Mouse (Mus musculus) intestine, embryonic 16.5 days (tissue): ENCODE results near the gene Six3. TPM values are rescaled to one million over a fixed set of nuclear protein-coding genes. Genes with fewer than 3 reads are reported as not detected.

Experiments used
- ATAC-seq: fragments of 200-750 bp; cut with Nextera tagmentation; 2 replicates; pipeline ENCODE4 v1.8.0; 2017; ENCODE audit warnings: moderate TSS enrichment, moderate library complexity
- H3K27ac ChIP-seq: fragments of 300-500 bp; sonication (generic); 2 replicates; pipeline ENCODE4 v1.5.1; 2014; ENCODE audit warnings: mild to moderate bottlenecking, low read length
- H3K27me3 ChIP-seq: fragments of 300-500 bp; sonication (generic); replicated peaks from 2 replicates; pipeline ENCODE4 v1.6.1; 2014; ENCODE audit warnings: low read length, control low read depth, mixed read lengths; ENCODE audit not compliant: control insufficient read depth, insufficient read depth
- H3K36me3 ChIP-seq: fragments of 300-500 bp; sonication (generic); 2 replicates; pipeline ENCODE4 v1.6.1; 2014; ENCODE audit warnings: low read length, control low read depth; ENCODE audit not compliant: control insufficient read depth, insufficient read depth
- H3K4me1 ChIP-seq: fragments of 300-500 bp; sonication (generic); 2 replicates; pipeline ENCODE4 v1.6.1; 2014; ENCODE audit warnings: low read length, control low read depth, mixed read lengths; ENCODE audit not compliant: control insufficient read depth, insufficient read depth
- H3K4me2 ChIP-seq: fragments of 300-500 bp; sonication (generic); 2 replicates; pipeline ENCODE4 v1.6.1; 2014; ENCODE audit warnings: low read depth, low read length, control low read depth
- H3K4me3 ChIP-seq: fragments of 300-500 bp; sonication (generic); 2 replicates; pipeline ENCODE4 v1.5.1; 2014; ENCODE audit warnings: mild to moderate bottlenecking, low read length
- H3K9ac ChIP-seq: fragments of 300-500 bp; sonication (generic); 2 replicates; pipeline ENCODE4 v1.6.1; 2014; ENCODE audit warnings: low read depth, low read length
- H3K9me3 ChIP-seq: fragments of 300-500 bp; sonication (generic); 2 replicates; pipeline ENCODE4 v1.6.1; 2016; ENCODE audit warnings: low read length, control low read depth; ENCODE audit not compliant: control insufficient read depth
- WGBS: fragments of 180-500 bp; shearing (Covaris S2); extraction: QIAGEN DNeasy Blood & Tissue Kit; methylation state at CpG from one replicate; pipeline ENCODE4 v1.1.7; 2014; 5-methylcytosine and 5-hydroxymethylcytosine counted together
- polyA plus RNA-seq: library from polyadenylated mRNA; unstranded; fragments of >200 nt; fragmentation: Nextera tagmentation; extraction: Ambion mirVana; gene quantifications from 2 replicates; pipeline ENCODE4 v1.2.1, GENCODE M21; 2015

Six3 gene
- polyA plus RNA-seq, 1 experiment from 2014 or later, result not detected

DNA sequence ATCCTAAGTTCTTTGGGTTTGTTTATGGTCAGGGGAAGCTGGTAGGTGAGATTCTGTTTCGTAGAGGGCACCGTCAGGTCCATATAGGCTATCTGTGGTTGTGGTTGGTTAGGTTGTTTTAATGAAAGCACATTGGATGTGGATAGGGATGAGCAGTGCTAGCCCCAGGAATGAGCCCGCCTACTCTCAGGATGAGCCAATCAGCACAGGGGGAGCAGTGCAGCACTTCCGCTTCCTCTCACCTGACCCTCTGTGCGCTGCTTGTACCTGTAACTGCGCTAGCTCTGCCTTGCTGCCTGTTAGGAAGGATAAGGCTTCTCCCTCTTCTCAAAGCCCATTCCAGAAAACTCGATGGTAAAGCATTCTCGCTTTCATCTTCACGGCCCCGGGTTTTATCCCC, 17.6 kb upstream of the Six3 start:
- 59% methylated on average over 10 of the region's 10 CpGs for WGBS
- Histone ChIP-seq H3K4me1 (no peaks in the 10 kb centered on the region), H3K27ac (no peak overlapping the region), H3K27me3 (peaks cover 3% of the 10 kb centered on the region), H3K9ac (no peak overlapping the region), H3K4me3 (no peak overlapping the region), H3K36me3 (no peaks in the 10 kb centered on the region), H3K4me2 (no peak overlapping the region), H3K9me3 (no peaks in the 10 kb centered on the region; the same call in 1 of the 2 replicates)
- ATAC-seq, result no peak

- Histone ChIP-seq H3K9me3 (no peaks in the 10 kb centered on the region), H3K9ac (no peak overlapping the region), H3K27me3 (peaks cover 8% of the 10 kb centered on the region), H3K36me3 (no peaks in the 10 kb centered on the region), H3K4me1 (no peaks in the 10 kb centered on the region), H3K4me3 (no peak overlapping the region), H3K4me2 (no peak overlapping the region), H3K27ac (no peak overlapping the region)
- 46% methylated on average over 6 of the region's 6 CpGs for WGBS
- ATAC-seq, result no peak
Measured at GRCm38 (mm10) chr17:85596341-85596890, 17.0 kb upstream of the Six3 start.

- Histone ChIP-seq H3K27ac (no peak overlapping the region), H3K4me1 (no peaks in the 10 kb centered on the region), H3K9ac (no peak overlapping the region), H3K4me3 (no peak overlapping the region), H3K27me3 (peaks cover 27% of the 10 kb centered on the region), H3K4me2 (no peak overlapping the region), H3K9me3 (no peaks in the 10 kb centered on the region), H3K36me3 (no peaks in the 10 kb centered on the region)
- ATAC-seq, result no peak
- 64% methylated on average over 9 of the region's 9 CpGs for WGBS
Measured at GRCm38 (mm10) chr17:85599520-85599919, 13.9 kb upstream of the Six3 start.

DNA sequence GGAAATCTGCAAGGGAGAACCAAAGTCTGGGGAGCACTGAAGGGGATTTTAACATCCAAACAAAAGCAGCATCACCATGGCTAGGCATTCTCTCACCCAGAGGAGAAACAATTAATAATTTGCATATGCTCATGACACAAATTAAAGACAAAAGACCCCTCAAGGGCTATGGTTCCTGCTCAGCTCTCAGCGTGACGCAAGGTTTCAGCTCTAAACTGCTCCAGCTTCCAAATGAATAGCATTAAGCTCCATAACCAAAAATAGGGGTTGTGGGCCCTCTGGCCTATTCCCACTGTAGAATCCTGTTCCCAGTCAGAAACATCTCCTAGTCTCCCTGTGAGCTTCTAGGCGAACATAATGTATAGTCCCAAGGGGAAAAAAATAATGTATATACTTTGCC, 6.9 kb upstream of the Six3 start:
- H3K27me3 ChIP-seq, result peaks cover 76% of the 10 kb centered on the region

DNA sequence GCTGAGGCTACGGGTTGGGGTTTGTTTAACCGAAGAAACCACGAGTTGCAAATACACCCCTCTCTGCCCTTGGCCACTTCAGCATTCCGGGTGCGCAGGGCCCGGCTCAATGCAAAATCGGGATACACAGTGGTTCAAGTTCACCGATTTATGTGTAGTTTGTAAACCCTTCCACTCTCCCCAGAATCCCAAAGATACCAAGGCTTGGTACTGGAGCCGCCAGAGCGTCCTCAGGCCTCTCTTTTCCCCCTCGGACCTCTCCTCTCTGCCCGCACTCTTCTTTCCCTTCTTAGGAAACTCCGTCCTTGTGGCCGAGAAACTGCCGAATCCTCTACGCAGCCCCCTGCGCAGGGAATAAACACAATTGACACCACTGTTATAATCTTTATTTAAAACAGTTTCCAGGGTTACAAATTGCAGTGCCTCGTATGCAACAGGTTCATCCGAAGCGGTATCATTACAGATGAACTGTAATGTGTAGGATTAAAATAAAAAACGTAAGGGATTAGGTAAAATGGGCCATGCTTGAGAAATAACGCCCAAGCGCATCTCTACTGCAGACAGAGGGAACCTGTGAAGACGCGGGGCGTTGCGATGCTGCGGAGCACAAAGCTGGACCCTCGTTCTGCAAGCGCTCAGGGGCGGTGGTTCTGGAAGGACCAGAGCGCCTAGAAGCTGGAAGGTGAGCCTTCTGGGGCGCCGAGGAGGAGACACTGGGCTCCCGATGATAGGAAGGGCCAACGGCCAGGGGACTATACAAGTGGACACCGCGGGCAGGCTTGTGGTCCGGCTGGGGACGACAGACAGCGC, 5.6 kb upstream of the Six3 start:
- H3K27me3 ChIP-seq, result peaks cover 80% of the 10 kb centered on the region
- no peak overlapping the region for H3K4me3 ChIP-seq
- no peak overlapping the region for H3K4me2 ChIP-seq
- no peak overlapping the region for H3K9ac ChIP-seq
- WGBS, result 1% methylated on average over 41 of the region's 41 CpGs
- no peak overlapping the region for H3K27ac ChIP-seq
- no peaks in the 10 kb centered on the region for H3K4me1 ChIP-seq
- no peak for ATAC-seq
- H3K36me3 ChIP-seq, result no peaks in the 10 kb centered on the region
- H3K9me3 ChIP-seq, result no peaks in the 10 kb centered on the region

More for the DNA sequence above, 6.9 kb upstream of the Six3 start:
- Histone ChIP-seq H3K36me3 (no peaks in the 10 kb centered on the region), H3K27ac (no peak overlapping the region), H3K4me2 (no peak overlapping the region), H3K4me1 (no peaks in the 10 kb centered on the region), H3K9ac (no peak overlapping the region), H3K9me3 (no peaks in the 10 kb centered on the region), H3K4me3 (no peak overlapping the region)
- ATAC-seq, result no peak
- 4% methylated on average over 3 of the region's 3 CpGs for WGBS

DNA sequence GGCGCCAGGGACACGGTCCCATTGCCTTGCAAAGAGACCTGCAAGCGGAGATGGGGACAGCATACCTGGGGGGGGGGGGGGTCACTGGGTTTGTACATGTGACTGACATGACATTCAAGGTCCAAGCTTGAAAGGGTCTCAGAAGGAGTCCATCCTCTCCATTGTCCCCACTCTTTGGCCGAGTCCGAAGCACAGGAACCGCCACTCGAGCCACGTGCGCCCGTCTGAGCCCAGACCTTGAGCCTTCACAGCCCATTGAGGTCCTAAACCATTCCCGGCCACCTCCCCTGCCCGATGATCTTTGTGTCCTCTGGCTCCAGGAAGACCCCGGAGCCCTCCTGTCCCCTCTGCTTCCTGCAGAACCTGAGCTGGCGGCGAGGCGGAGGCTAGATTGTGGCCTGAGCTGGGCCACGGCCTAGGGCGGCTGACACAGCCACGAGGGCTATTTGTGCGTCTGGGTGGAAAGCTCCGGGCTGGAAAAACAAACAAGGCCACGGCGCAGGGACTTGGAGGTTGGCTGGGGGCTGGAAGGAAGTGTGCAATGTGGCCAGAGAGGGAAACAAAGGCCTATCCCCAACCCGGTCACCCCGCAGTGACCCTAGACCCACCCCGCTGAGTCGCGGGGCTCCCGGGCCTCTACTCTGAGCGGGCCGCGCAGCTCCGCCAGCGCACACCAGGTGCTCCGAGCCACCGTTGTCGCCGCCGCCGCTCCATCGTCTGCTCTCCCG, 4.9 kb upstream of the Six3 start:
- Histone ChIP-seq H3K4me1 (no peaks in the 10 kb centered on the region), H3K36me3 (no peaks in the 10 kb centered on the region), H3K4me2 (no peak overlapping the region), H3K4me3 (no peak overlapping the region), H3K9me3 (no peaks in the 10 kb centered on the region), H3K27me3 (peaks cover 82% of the 10 kb centered on the region), H3K9ac (no peak overlapping the region), H3K27ac (no peak overlapping the region)
- no peak for ATAC-seq
- 2% methylated on average over 42 of the region's 42 CpGs for WGBS

DNA sequence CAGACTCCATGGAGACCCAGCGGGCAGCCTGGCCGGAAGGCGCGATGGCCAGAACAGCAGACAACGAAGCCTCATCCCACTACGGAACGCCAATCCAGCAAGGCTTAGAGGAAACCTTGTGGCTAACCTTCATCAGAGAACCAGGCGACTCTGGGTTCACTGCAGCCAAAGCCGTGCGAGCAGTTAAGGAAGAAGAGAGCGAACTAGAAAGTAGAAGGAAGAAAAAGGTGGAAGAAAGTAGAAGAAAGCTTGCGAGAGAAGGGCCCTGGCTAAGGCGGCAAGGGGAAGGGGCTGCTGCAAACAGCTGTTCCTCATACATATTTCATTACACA, 4.3 kb upstream of the Six3 start:
- no peak overlapping the region for H3K27ac ChIP-seq
- H3K9ac ChIP-seq, result no peak overlapping the region
- under 1% methylated on average over 13 of the region's 13 CpGs for WGBS
- H3K4me1 ChIP-seq, result no peaks in the 10 kb centered on the region
- no peak overlapping the region for H3K4me2 ChIP-seq
- no peak overlapping the region for H3K4me3 ChIP-seq
- peaks cover 86% of the 10 kb centered on the region for H3K27me3 ChIP-seq
- no peak for ATAC-seq
- H3K36me3 ChIP-seq, result no peaks in the 10 kb centered on the region
- no peaks in the 10 kb centered on the region for H3K9me3 ChIP-seq

DNA sequence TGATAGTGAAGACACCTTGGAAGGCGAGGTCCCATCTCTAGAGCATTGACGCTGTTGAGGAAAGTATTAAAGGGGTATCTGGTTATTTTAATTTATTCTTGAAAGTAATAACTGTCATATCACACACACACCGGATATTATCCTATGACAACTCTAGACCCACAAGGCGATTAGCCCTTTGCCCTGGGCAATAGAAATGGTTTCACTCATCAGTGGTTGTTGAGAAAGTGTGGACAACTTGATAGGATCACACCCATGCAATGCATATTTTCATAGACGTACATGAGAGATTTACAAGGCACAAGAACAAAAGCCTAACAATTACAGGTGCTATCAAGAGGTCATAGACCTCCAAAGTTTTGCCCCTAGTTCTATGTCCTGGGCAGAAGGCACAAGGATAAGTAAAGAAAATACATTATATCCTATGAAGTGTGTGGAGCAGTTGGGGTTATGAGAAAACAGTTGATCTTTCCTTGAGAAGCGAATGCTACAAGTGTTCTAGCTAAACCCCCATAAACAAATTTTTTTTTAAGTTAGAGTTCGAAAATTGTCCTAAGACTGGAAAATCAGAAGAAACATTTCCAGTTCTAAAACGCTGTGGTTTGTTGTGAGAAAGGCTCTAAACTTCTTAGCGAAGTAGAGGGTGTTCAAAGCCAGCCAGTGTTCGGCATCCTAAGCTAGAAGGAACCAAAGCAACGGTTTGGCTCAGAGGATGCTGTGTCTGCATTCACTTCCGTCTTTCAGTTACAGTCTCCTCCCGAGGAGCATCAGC, 3.6 kb upstream of the Six3 start:
- ATAC-seq, result no peak
- Histone ChIP-seq H3K4me1 (no peaks in the 10 kb centered on the region), H3K36me3 (no peaks in the 10 kb centered on the region), H3K27ac (no peak overlapping the region), H3K27me3 (peaks cover 87% of the 10 kb centered on the region), H3K9me3 (no peaks in the 10 kb centered on the region), H3K4me2 (no peak overlapping the region), H3K4me3 (no peak overlapping the region), H3K9ac (no peak overlapping the region)
- WGBS, result 6% methylated on average over 13 of the region's 13 CpGs
